ENCODE assay signal across 17 mouse cellular contexts in genomic region chr1:105324636-105325035, GRCm38 (mm10). TPM values are rescaled to one million over a fixed set of nuclear protein-coding genes. Genes with fewer than 3 reads are reported as not detected.
"Had no signal": no experiment of that assay in that cellular context is flagged by ENCODE, and none has a peak within 500 bp of the region (broad histone marks: within the 10 kb centered on the region; RNA-seq: fewer than 3 reads in every experiment).

No protein-coding gene starts in this region.

- DNase-seq: liver, postnatal 0 days; lung, adult 2 months; lung, postnatal 14 days; lung, postnatal 36 days; right cerebral cortex, postnatal 14 days; thymus, adult 2 months; thymus, postnatal 25 days; thymus, postnatal 4 days had no signal

- H3K36me3 ChIP-seq: lung, embryonic 15.5 days; midbrain, embryonic 15.5 days; neural tube, embryonic 12.5 days; stomach, embryonic 15.5 days had no signal

- H3K4me3 ChIP-seq: lung, embryonic 15.5 days; megakaryocyte, embryonic 14.5 days; midbrain, embryonic 12.5 days; midbrain, embryonic 15.5 days; neural tube, embryonic 12.5 days; stomach, embryonic 15.5 days had no signal

- H3K27me3 ChIP-seq: lung, embryonic 15.5 days; megakaryocyte, embryonic 14.5 days; midbrain, embryonic 12.5 days; midbrain, embryonic 15.5 days; neural tube, embryonic 12.5 days; stomach, embryonic 15.5 days had no signal

- H3K9ac ChIP-seq: liver, postnatal 0 days; lung, embryonic 15.5 days; midbrain, embryonic 12.5 days; midbrain, embryonic 15.5 days; neural tube, embryonic 12.5 days; stomach, embryonic 15.5 days had no signal

- H3K27ac ChIP-seq: lung, embryonic 15.5 days; macrophage; midbrain, embryonic 12.5 days; midbrain, embryonic 15.5 days; neural tube, embryonic 12.5 days; stomach, embryonic 15.5 days; stomach, postnatal 0 days had no signal

- H3K9me3 ChIP-seq: lung, embryonic 15.5 days; midbrain, embryonic 12.5 days; midbrain, embryonic 15.5 days; neural tube, embryonic 12.5 days; stomach, embryonic 15.5 days had no signal

- H3K4me2 ChIP-seq: lung, embryonic 15.5 days; midbrain, embryonic 12.5 days; midbrain, embryonic 15.5 days; neural tube, embryonic 12.5 days; stomach, embryonic 15.5 days had no signal

- ATAC-seq: liver, postnatal 0 days; lung, postnatal 0 days; midbrain, embryonic 15.5 days had no signal

- H3K4me1 ChIP-seq: lung, embryonic 15.5 days; megakaryocyte, embryonic 14.5 days; midbrain, embryonic 12.5 days; midbrain, embryonic 15.5 days; neural tube, embryonic 12.5 days; stomach, embryonic 15.5 days had no signal

RNA-seq across cellular contexts. Expression of gene Rnf152, which starts 31.9 kb away (rescaled TPM):
- polyA plus RNA-seq: macrophage had no signal
